Mouse (Mus musculus) adrenal gland, adult 18-20 months (tissue): ENCODE data around the gene Sppl2b. TPM values are rescaled to one million over a fixed set of nuclear protein-coding genes. Genes with fewer than 3 reads are reported as not detected.
A peak's percentile ranks its signal among the peaks of the same experiment; 100 is the strongest.
"Not testable (repeated sequence)": the region's sequence is repeated elsewhere in the genome, so short reads cannot be mapped to it uniquely, and the experiment has no call there.

Source experiments
- DNase-seq, 2 experiments: peaks; one replicate each; pipeline ENCODE4 v3.0.0; 2021 to 2022; ENCODE audit warnings: low spot score in 2 of 2
- total RNA-seq, 2 experiments: library from RNA; stranded (reverse); gene quantifications; 1 replicate in 1 of 2; 2 replicates in 1 of 2; pipeline ENCODE4 v1.2.3; 2021

Sppl2b gene
- total RNA-seq, 2 experiments from 2014 or later: 24.0 to 28.3 TPM

- DNase-seq: no peak
Observed at GRCm38 (mm10) chr10:80823847-80824643, 31.0 kb upstream of the Sppl2b start.

- DNase-seq: no peak
Observed at GRCm38 (mm10) chr10:80824827-80825226, 30.2 kb upstream of the Sppl2b start.

GRCm38 (mm10) chr10:80826151-80827062 lies 28.7 kb upstream of the Sppl2b start, which contains the start of gene Oaz1:
Gene Oaz1 (plus strand): TSS chr10:80826656.
- peak; percentile 95 to 96 for DNase-seq

- DNase-seq: no peak
Observed at GRCm38 (mm10) chr10:80827063-80827869, 27.8 kb upstream of the Sppl2b start.

- no peak for DNase-seq
Observed at GRCm38 (mm10) chr10:80827870-80828420, 27.1 kb upstream of the Sppl2b start.

GRCm38 (mm10) chr10:80828587-80828986 lies 26.5 kb upstream of the Sppl2b start:
- DNase-seq: not testable (repeated sequence)

GRCm38 (mm10) chr10:80829359-80830278 lies 25.5 kb upstream of the Sppl2b start:
- no peak for DNase-seq

- no peak for DNase-seq
Observed at GRCm38 (mm10) chr10:80831136-80831535, 23.9 kb upstream of the Sppl2b start.

GRCm38 (mm10) chr10:80832818-80833217 lies 22.3 kb upstream of the Sppl2b start:
- no peak for DNase-seq

- DNase-seq: no peak
Observed at GRCm38 (mm10) chr10:80835617-80836016, 19.5 kb upstream of the Sppl2b start.

GRCm38 (mm10) chr10:80836949-80837379 lies 18.1 kb upstream of the Sppl2b start:
- DNase-seq: no peak

- no peak for DNase-seq
Observed at GRCm38 (mm10) chr10:80837827-80838226, 17.2 kb upstream of the Sppl2b start.

GRCm38 (mm10) chr10:80838346-80838912 lies 16.6 kb upstream of the Sppl2b start:
- DNase-seq: peak in 1 of 2 experiments; percentile 41

- no peak for DNase-seq
Observed at GRCm38 (mm10) chr10:80839848-80840247, 15.2 kb upstream of the Sppl2b start.

GRCm38 (mm10) chr10:80841685-80842084 lies 13.4 kb upstream of the Sppl2b start:
- DNase-seq: no peak

GRCm38 (mm10) chr10:80842334-80842733 lies 12.7 kb upstream of the Sppl2b start:
- DNase-seq: no peak

- no peak for DNase-seq
Observed at GRCm38 (mm10) chr10:80843087-80843930, 11.8 kb upstream of the Sppl2b start.

- no peak for DNase-seq
Observed at GRCm38 (mm10) chr10:80843931-80844547, 11.0 kb upstream of the Sppl2b start, which contains the start of gene Lingo3. Gene Lingo3 (minus strand): TSS chr10:80844039.
